Mouse (Mus musculus) midbrain, postnatal 0 days (tissue): ENCODE results near the gene Zfp59. TPM values are rescaled to one million over a fixed set of nuclear protein-coding genes. Genes with fewer than 3 reads are reported as not detected.
"Not testable (repeated sequence)": the region's sequence is repeated elsewhere in the genome, so short reads cannot be mapped to it uniquely, and the experiment has no call there.

Experiments used
- ATAC-seq: fragments of 200-750 bp; cut with Nextera tagmentation; 2 replicates; pipeline ENCODE4 v1.8.0; 2017; ENCODE audit warnings: moderate number of reproducible peaks, mild to moderate bottlenecking, moderate TSS enrichment, moderate library complexity; ENCODE audit not compliant: low FRiP score
- DNase-seq: peaks from one replicate; pipeline ENCODE4 v3.0.0-alpha.2; 2015; ENCODE audit warnings: low spot score
- H3K27ac ChIP-seq: fragments of 300-500 bp; sonication (generic); 2 replicates; pipeline ENCODE4 v1.5.1; 2014; ENCODE audit warnings: low read depth, mild to moderate bottlenecking, low read length, mixed read lengths
- H3K27me3 ChIP-seq: fragments of 300-500 bp; sonication (generic); 2 replicates; pipeline ENCODE4 v1.6.1; 2014; ENCODE audit warnings: low read length, control low read depth, mixed read lengths; ENCODE audit not compliant: insufficient read depth
- H3K36me3 ChIP-seq: fragments of 300-500 bp; sonication (generic); 2 replicates; pipeline ENCODE4 v1.6.1; 2014; ENCODE audit warnings: low read length, control low read depth, mixed read lengths; ENCODE audit not compliant: insufficient read depth
- H3K4me1 ChIP-seq: fragments of 300-500 bp; sonication (generic); 2 replicates; pipeline ENCODE4 v1.6.1; 2014; ENCODE audit warnings: mild to moderate bottlenecking, control low read depth, antibody characterized with exemption, low read length, mixed read lengths; ENCODE audit not compliant: insufficient read depth
- H3K4me2 ChIP-seq: fragments of 300-500 bp; sonication (generic); 2 replicates; pipeline ENCODE4 v1.6.1; 2014; ENCODE audit warnings: low read depth, mild to moderate bottlenecking, low read length, mixed read lengths; ENCODE audit not compliant: poor library complexity, severe bottlenecking
- H3K4me3 ChIP-seq: fragments of 300-500 bp; sonication (generic); 2 replicates; pipeline ENCODE4 v1.5.1; 2014; ENCODE audit warnings: low read depth, mild to moderate bottlenecking, low read length, moderate library complexity
- H3K9ac ChIP-seq: fragments of 300-500 bp; sonication (generic); replicated peaks from 2 replicates; pipeline ENCODE4 v1.6.1; 2014; ENCODE audit warnings: mild to moderate bottlenecking, low read length, moderate library complexity, mixed read lengths; ENCODE audit not compliant: poor library complexity, severe bottlenecking
- H3K9me3 ChIP-seq: fragments of 300-500 bp; sonication (generic); 2 replicates; pipeline ENCODE4 v1.6.1; 2016; ENCODE audit warnings: low read length, control low read depth
- CTCF ChIP-seq: IDR thresholded peaks from 2 replicates; pipeline ENCODE4 v1.5.1; 2016; ENCODE audit warnings: antibody characterized with exemption, mild to moderate bottlenecking
- WGBS: fragments of 180-500 bp; shearing (Covaris S2); extraction: QIAGEN DNeasy Blood & Tissue Kit; methylation state at CpG from one replicate; pipeline ENCODE4 v1.1.7; 2014; 5-methylcytosine and 5-hydroxymethylcytosine counted together
- polyA plus RNA-seq: library from polyadenylated mRNA; unstranded; fragments of >200 nt; fragmentation: Nextera tagmentation; extraction: Ambion mirVana; gene quantifications from 2 replicates; pipeline ENCODE4 v1.2.1, GENCODE M21; 2015
- total RNA-seq: library from RNA; depleted of rRNA; stranded (reverse); fragments of >200 nt; gene quantifications from 2 replicates; pipeline ENCODE4 v1.2.3, GENCODE M21; 2014

The Zfp59 gene
- total and polyA plus RNA-seq, 2 experiments from 2014 or later: 4.7 to 6.8 TPM

- Histone ChIP-seq H3K4me3 (no peak overlapping the region), H3K27ac (no peak overlapping the region), H3K9me3 (no peaks in the 10 kb centered on the region), H3K4me2 (no peak overlapping the region), H3K36me3 (no peaks in the 10 kb centered on the region), H3K27me3 (no peaks in the 10 kb centered on the region), H3K4me1 (no peaks in the 10 kb centered on the region), H3K9ac (no peak overlapping the region)
- ATAC-seq (no peak), DNase-seq (peak; percentile 34)
- TF ChIP-seq CTCF: peak; percentile 59
- WGBS: 55% methylated on average over 2 of the region's 2 CpGs
Measured at GRCm38 (mm10) chr7:27801137-27801536, 37.3 kb upstream of the Zfp59 start.

GRCm38 (mm10) chr7:27802986-27803385, 35.4 kb upstream of the Zfp59 start:
- H3K27me3 ChIP-seq: no peaks in the 10 kb centered on the region
- DNase-seq (no peak), ATAC-seq (no peak)
- H3K4me3 ChIP-seq: no peak overlapping the region
- no peak overlapping the region for H3K4me2 ChIP-seq
- no peaks in the 10 kb centered on the region for H3K4me1 ChIP-seq
- no peak overlapping the region for H3K9ac ChIP-seq
- H3K9me3 ChIP-seq: no peaks in the 10 kb centered on the region
- H3K27ac ChIP-seq: no peak overlapping the region
- no peak for TF ChIP-seq CTCF
- no peaks in the 10 kb centered on the region for H3K36me3 ChIP-seq
- WGBS: 70% methylated on average over 5 of the region's 5 CpGs

- ATAC-seq (peak; percentile 92), DNase-seq (peak; percentile 83)
- Histone ChIP-seq H3K27ac (peak overlapping the region; percentile 34), H3K4me1 (no peaks in the 10 kb centered on the region), H3K36me3 (peaks cover 3% of the 10 kb centered on the region; the same call in 1 of the 2 replicates), H3K4me2 (peak overlapping the region; percentile 75), H3K27me3 (no peaks in the 10 kb centered on the region), H3K9ac (peak overlapping the region; percentile 63), H3K4me3 (peak overlapping the region; percentile 50), H3K9me3 (no peaks in the 10 kb centered on the region)
- under 1% methylated on average over 25 of the region's 25 CpGs for WGBS
- TF ChIP-seq CTCF: no peak
Measured at GRCm38 (mm10) chr7:27804297-27805030, 33.9 kb upstream of the Zfp59 start.

GRCm38 (mm10) chr7:27806896-27807295, 31.5 kb upstream of the Zfp59 start, which contains the start of gene Zfp626:
TSS of gene Zfp626 (plus strand) at chr7:27807196.
- peaks cover 11% of the 10 kb centered on the region for H3K36me3 ChIP-seq
- H3K27me3 ChIP-seq, H3K4me3 ChIP-seq, H3K9ac ChIP-seq, H3K4me1 ChIP-seq, H3K4me2 ChIP-seq, H3K9me3 ChIP-seq, H3K27ac ChIP-seq, DNase-seq, ATAC-seq: not testable (repeated sequence)
- 100% methylated on average over 3 of the region's 3 CpGs for WGBS

GRCm38 (mm10) chr7:27807305-27807704, 31.1 kb upstream of the Zfp59 start:
- not testable (repeated sequence) for DNase-seq, H3K27me3 ChIP-seq, H3K4me3 ChIP-seq, H3K4me1 ChIP-seq, H3K9ac ChIP-seq, ATAC-seq, H3K27ac ChIP-seq, H3K4me2 ChIP-seq, H3K9me3 ChIP-seq
- H3K36me3 ChIP-seq: peaks cover 13% of the 10 kb centered on the region
- WGBS: 88% methylated on average over 7 of the region's 7 CpGs

GRCm38 (mm10) chr7:27818526-27819110, 19.8 kb upstream of the Zfp59 start:
- Histone ChIP-seq H3K4me3 (no peak overlapping the region), H3K36me3 (peaks cover 16% of the 10 kb centered on the region), H3K4me1 (no peaks in the 10 kb centered on the region), H3K4me2 (no peak overlapping the region), H3K9me3 (no peaks in the 10 kb centered on the region), H3K27ac (no peak overlapping the region), H3K9ac (no peak overlapping the region), H3K27me3 (no peaks in the 10 kb centered on the region)
- no peak for TF ChIP-seq CTCF
- 82% methylated on average over 7 of the region's 7 CpGs for WGBS
- no peak for DNase-seq
- ATAC-seq: no peak
